Mouse (Mus musculus) adrenal gland, postnatal 14 days (tissue): ENCODE data around the gene Kdm5d. TPM values are rescaled to one million over a fixed set of nuclear protein-coding genes. Genes with fewer than 3 reads are reported as not detected.

Experiments
- DNase-seq: peaks from one replicate; pipeline ENCODE4 v3.0.0; 2021; ENCODE audit warnings: mixed read lengths
- long read RNA-seq, 2 experiments: library from polyadenylated mRNA; stranded (forward); transcript quantifications; one replicate each; pipeline ENCODE4 v2.0.0; 2021
- microRNA-seq, 2 experiments: library from miRNA; unstranded; fragments of <30 nt; microRNA quantifications; one replicate each; pipeline ENCODE4 v1.2.0; 2021
- total RNA-seq: library from RNA; stranded (reverse); gene quantifications from 2 replicates; pipeline ENCODE4 v1.2.3, GENCODE M21; 2021

The Kdm5d gene
- 17.5 and 21.3 TPM in 2 replicates for total RNA-seq
- long read RNA-seq, experiment 1, result 0 reads
- long read RNA-seq, experiment 2, full-length matches to known transcripts, result 1 of 5 reads
- long read RNA-seq, experiment 2, partial matches to known transcripts, result 3 of 5 reads
- long read RNA-seq, experiment 2, other reads (novel, unspliced or antisense), result 1 of 5 reads

DNA sequence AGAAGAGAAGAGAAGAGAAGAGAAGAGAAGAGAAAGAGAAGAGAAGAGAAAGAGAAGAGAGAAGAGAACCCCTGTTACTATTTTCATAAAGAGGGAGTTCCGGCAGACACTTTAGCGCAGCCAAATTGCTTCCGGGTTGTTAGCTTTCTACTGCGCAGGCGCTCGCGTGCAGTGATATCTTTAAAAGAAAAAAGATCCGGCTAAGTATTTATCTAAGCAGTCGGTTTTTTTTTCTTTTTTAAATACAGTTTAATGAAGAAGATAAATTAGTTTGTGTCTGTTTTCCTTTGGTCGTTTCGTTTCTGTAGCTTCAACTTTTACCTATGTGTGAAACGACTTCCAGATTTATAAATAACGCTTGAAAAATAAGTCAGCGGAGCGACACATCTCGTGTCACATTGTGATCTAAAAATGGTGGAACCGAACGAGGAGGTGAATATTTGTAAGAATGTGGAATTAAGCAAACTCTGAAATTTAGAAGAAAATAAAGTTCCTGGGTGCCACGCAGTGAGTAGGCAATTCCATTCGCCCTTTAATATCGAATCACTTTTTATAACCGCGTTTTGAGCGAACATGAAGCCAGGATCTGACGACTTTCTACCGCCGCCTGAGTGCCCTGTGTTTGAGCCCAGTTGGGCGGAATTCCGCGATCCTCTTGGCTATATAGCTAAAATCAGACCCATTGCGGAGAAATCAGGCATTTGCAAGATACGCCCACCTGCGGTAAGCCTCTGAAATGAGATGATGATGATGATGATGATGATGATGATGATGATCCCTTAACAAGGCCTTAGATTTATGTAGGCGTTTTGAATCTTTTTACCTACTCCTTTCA, at the start of gene Kdm5d:
Kdm5d (plus strand) TSS at position 396 of the 835 bp plus-strand sequence.
- DNase-seq, result no peak

GRCm38 (mm10) chrY:872404-872803, 25.2 kb upstream of the Kdm5d start:
- DNase-seq, result no peak

DNA sequence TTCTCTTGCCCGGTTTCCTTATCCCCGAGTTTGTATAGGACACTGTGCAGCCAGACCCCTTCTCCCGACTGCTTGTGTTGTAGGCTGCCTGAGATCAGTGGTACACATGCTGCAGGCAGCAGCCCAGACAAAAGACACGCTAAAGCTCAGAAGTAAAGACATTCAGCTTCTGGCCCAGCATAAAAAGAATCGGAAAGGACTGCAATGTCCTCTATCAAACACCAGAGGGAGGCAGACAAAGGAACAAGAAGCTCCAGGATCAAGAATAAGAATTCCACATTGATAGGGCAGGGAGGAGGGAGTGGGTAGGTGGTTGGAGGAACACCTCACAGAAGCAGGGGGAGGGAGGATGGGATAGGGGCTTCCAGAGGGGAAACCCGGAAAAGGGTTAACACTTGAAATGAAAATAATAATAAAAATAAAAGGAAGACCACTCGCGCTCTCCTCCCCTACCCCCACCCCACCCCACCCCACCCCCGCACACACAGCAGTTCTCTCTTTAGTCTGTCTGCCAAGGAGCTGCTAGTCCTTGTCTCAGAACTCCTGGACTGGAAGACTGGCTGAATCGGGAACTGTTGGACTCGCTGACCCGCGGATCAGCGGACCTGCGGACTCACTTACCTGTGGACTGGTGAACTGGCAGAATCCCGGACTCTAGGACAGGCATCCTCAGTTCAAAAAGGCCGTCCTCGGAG, 24.6 kb upstream of the Kdm5d start:
- DNase-seq, result no peak

Small RNA genes within 50 kb of the gene (microRNA-seq; reads per million reads assigned to microRNA genes)
- gene Gm47281, result 0 to 0.38 reads per million in 2 experiments

Other genes with a start within 250 kb of the Kdm5d start
- gene Zfy1, start 100.4 kb upstream of the Kdm5d start, total RNA-seq, result not detected in 2 replicates
- gene Uba1y, start 79.1 kb upstream of the Kdm5d start, total RNA-seq, result 0.11 TPM in 1 of 2 replicates, not detected in the other
- 85.5 and 85.6 TPM in 2 replicates for gene Eif2s3y, start 112.8 kb downstream of the Kdm5d start, total RNA-seq